Mouse (Mus musculus): Measurements from ENCODE around the gene Odf3l2. TPM values are rescaled to one million over a fixed set of nuclear protein-coding genes. Genes with fewer than 3 reads are reported as not detected.

The Odf3l2 gene
- polyA plus RNA-seq, 1 experiment from 2014 or later, result not detected

GRCm38 (mm10) chr10:79652789-79653188 is 7.3 kb upstream of the Odf3l2 start:
- Histone ChIP-seq H3K27ac (no peak overlapping the region), H3K4me1 (replicated peaks) (no peaks in the 10 kb centered on the region), H3K4me3 (no peak overlapping the region), H3K4me2 (no peak overlapping the region), H3K9me3 (replicated peaks) (no peaks in the 10 kb centered on the region), H3K27me3 (peaks cover 30% of the 10 kb centered on the region), H3K9ac (no peak overlapping the region), H3K36me3 (no peaks in the 10 kb centered on the region)
- ATAC-seq (replicated peaks; ENCODE audit: insufficient number of reproducible peaks, insufficient read depth, low FRiP score, low read depth), result no peak
- WGBS, result 78% methylated on average over 7 of the region's 7 CpGs

- no peak overlapping the region for H3K4me2 ChIP-seq
- H3K4me1 ChIP-seq (replicated peaks), result no peaks in the 10 kb centered on the region
- H3K27me3 ChIP-seq, result peaks cover 21% of the 10 kb centered on the region; the same call in 1 of the 2 replicates
- WGBS, result 22% methylated on average over 7 of the region's 7 CpGs
- no peak overlapping the region for H3K9ac ChIP-seq
- H3K36me3 ChIP-seq, result no peaks in the 10 kb centered on the region
- H3K4me3 ChIP-seq, result no peak overlapping the region
- H3K27ac ChIP-seq, result no peak overlapping the region
- ATAC-seq (replicated peaks; ENCODE audit: insufficient number of reproducible peaks, insufficient read depth, low FRiP score, low read depth), result no peak; the same call in 1 of the 2 replicates
- no peaks in the 10 kb centered on the region for H3K9me3 ChIP-seq (replicated peaks)
Observed at GRCm38 (mm10) chr10:79649070-79649751, 3.7 kb upstream of the Odf3l2 start.

- 6% methylated on average over 23 of the region's 23 CpGs for WGBS
- Histone ChIP-seq H3K9me3 (replicated peaks) (no peaks in the 10 kb centered on the region), H3K4me3 (peak overlapping the region; percentile 67), H3K27ac (no peak overlapping the region), H3K4me1 (replicated peaks) (peaks cover 22% of the 10 kb centered on the region), H3K27me3 (peaks cover 56% of the 10 kb centered on the region), H3K36me3 (no peaks in the 10 kb centered on the region), H3K4me2 (peak overlapping the region; percentile 98), H3K9ac (no peak overlapping the region)
- peak; percentile 37; the same call in 1 of the 2 replicates for ATAC-seq (replicated peaks; ENCODE audit: insufficient number of reproducible peaks, insufficient read depth, low FRiP score, low read depth)
Observed at GRCm38 (mm10) chr10:79638486-79639204, 6.9 kb downstream of the Odf3l2 start.

- H3K4me2 ChIP-seq, result peak within 1 kb of the TSS; percentile 98
- H3K27me3 ChIP-seq, result peaks cover 56% of the 10 kb centered on the region
- no peaks in the 10 kb centered on the region for H3K9me3 ChIP-seq (replicated peaks)
- peaks cover 22% of the 10 kb centered on the region for H3K4me1 ChIP-seq (replicated peaks)
- no peak within 1 kb of the TSS for H3K27ac ChIP-seq
- peak; percentile 54; the same call in 1 of the 2 replicates for ATAC-seq (replicated peaks; ENCODE audit: insufficient number of reproducible peaks, insufficient read depth, low FRiP score, low read depth)
- H3K36me3 ChIP-seq, result no peaks in the 10 kb centered on the region
- H3K4me3 ChIP-seq, result peak within 1 kb of the TSS; percentile 67
- H3K9ac ChIP-seq, result peak within 1 kb of the TSS; percentile 57
- under 1% methylated on average over 108 of the region's 116 CpGs for WGBS
Observed at GRCm38 (mm10) chr10:79637128-79638110, 8.1 kb downstream of the Odf3l2 start, which contains the start of gene Shc2. Gene Shc2, minus strand, starts transcription at chr10:79637918.

GRCm38 (mm10) chr10:79636287-79636686 is 9.3 kb downstream of the Odf3l2 start:
- ATAC-seq (replicated peaks; ENCODE audit: insufficient number of reproducible peaks, insufficient read depth, low FRiP score, low read depth), result no peak
- WGBS, result 80% methylated on average over 8 of the region's 8 CpGs

GRCm38 (mm10) chr10:79633006-79633777 is 12.3 kb downstream of the Odf3l2 start:
- peaks cover 33% of the 10 kb centered on the region for H3K27me3 ChIP-seq
- H3K4me2 ChIP-seq, result no peak overlapping the region
- WGBS, result 73% methylated on average over 17 of the region's 17 CpGs
- H3K4me3 ChIP-seq, result no peak overlapping the region
- no peak overlapping the region for H3K9ac ChIP-seq
- no peaks in the 10 kb centered on the region for H3K36me3 ChIP-seq
- no peak overlapping the region for H3K27ac ChIP-seq
- no peaks in the 10 kb centered on the region for H3K9me3 ChIP-seq (replicated peaks)
- peaks cover 12% of the 10 kb centered on the region for H3K4me1 ChIP-seq (replicated peaks)
- no peak for ATAC-seq (replicated peaks; ENCODE audit: insufficient number of reproducible peaks, insufficient read depth, low FRiP score, low read depth)

More at GRCm38 (mm10) chr10:79636287-79636686, 9.3 kb downstream of the Odf3l2 start:
- H3K4me3 ChIP-seq, result peak overlapping the region; percentile 67; the same call in 1 of the 2 replicates
- no peak overlapping the region; the same call in 1 of the 2 replicates for H3K4me2 ChIP-seq
- H3K9me3 ChIP-seq (replicated peaks), result no peaks in the 10 kb centered on the region
- no peaks in the 10 kb centered on the region for H3K36me3 ChIP-seq
- peaks cover 22% of the 10 kb centered on the region for H3K4me1 ChIP-seq (replicated peaks)
- no peak overlapping the region for H3K27ac ChIP-seq
- peaks cover 56% of the 10 kb centered on the region for H3K27me3 ChIP-seq
- no peak overlapping the region for H3K9ac ChIP-seq

- WGBS, result 76% methylated on average over 4 of the region's 4 CpGs
Observed at GRCm38 (mm10) chr10:79631432-79631831, 14.1 kb downstream of the Odf3l2 start.

GRCm38 (mm10) chr10:79628377-79628776 is 17.2 kb downstream of the Odf3l2 start:
- H3K9ac ChIP-seq, result no peak overlapping the region

More at GRCm38 (mm10) chr10:79631432-79631831, 14.1 kb downstream of the Odf3l2 start:
- no peak overlapping the region for H3K27ac ChIP-seq
- peaks cover 15% of the 10 kb centered on the region for H3K27me3 ChIP-seq
- no peak for ATAC-seq (replicated peaks; ENCODE audit: insufficient number of reproducible peaks, insufficient read depth, low FRiP score, low read depth)
- no peaks in the 10 kb centered on the region for H3K4me1 ChIP-seq (replicated peaks)
- no peak overlapping the region for H3K4me2 ChIP-seq
- no peaks in the 10 kb centered on the region for H3K36me3 ChIP-seq
- H3K9me3 ChIP-seq (replicated peaks), result no peaks in the 10 kb centered on the region
- H3K4me3 ChIP-seq, result no peak overlapping the region
- H3K9ac ChIP-seq, result no peak overlapping the region

GRCm38 (mm10) chr10:79626156-79626555 is 19.4 kb downstream of the Odf3l2 start:
- 73% methylated on average over 10 of the region's 10 CpGs for WGBS

More at GRCm38 (mm10) chr10:79628377-79628776, 17.2 kb downstream of the Odf3l2 start:
- H3K36me3 ChIP-seq, result no peaks in the 10 kb centered on the region
- no peak overlapping the region for H3K27ac ChIP-seq
- peaks cover under 1% of the 10 kb centered on the region; the same call in 1 of the 2 replicates for H3K27me3 ChIP-seq
- H3K4me2 ChIP-seq, result no peak overlapping the region
- no peak for ATAC-seq (replicated peaks; ENCODE audit: insufficient number of reproducible peaks, insufficient read depth, low FRiP score, low read depth)
- no peak overlapping the region for H3K4me3 ChIP-seq
- WGBS, result 79% methylated on average over 5 of the region's 5 CpGs
- no peaks in the 10 kb centered on the region for H3K4me1 ChIP-seq (replicated peaks)
- no peaks in the 10 kb centered on the region for H3K9me3 ChIP-seq (replicated peaks)

GRCm38 (mm10) chr10:79625398-79625797 is 20.1 kb downstream of the Odf3l2 start:
- Histone ChIP-seq H3K4me3 (no peak overlapping the region), H3K9me3 (replicated peaks) (no peaks in the 10 kb centered on the region), H3K4me2 (no peak overlapping the region), H3K4me1 (replicated peaks) (no peaks in the 10 kb centered on the region), H3K27ac (no peak overlapping the region), H3K36me3 (no peaks in the 10 kb centered on the region), H3K27me3 (peaks cover 10% of the 10 kb centered on the region; the same call in 1 of the 2 replicates), H3K9ac (no peak overlapping the region)
- WGBS, result 76% methylated on average over 9 of the region's 9 CpGs
- ATAC-seq (replicated peaks; ENCODE audit: insufficient number of reproducible peaks, insufficient read depth, low FRiP score, low read depth), result no peak

More at GRCm38 (mm10) chr10:79626156-79626555, 19.4 kb downstream of the Odf3l2 start:
- no peak for ATAC-seq (replicated peaks; ENCODE audit: insufficient number of reproducible peaks, insufficient read depth, low FRiP score, low read depth)
- Histone ChIP-seq H3K36me3 (no peaks in the 10 kb centered on the region), H3K27ac (no peak overlapping the region), H3K9me3 (replicated peaks) (no peaks in the 10 kb centered on the region), H3K4me1 (replicated peaks) (no peaks in the 10 kb centered on the region), H3K9ac (no peak overlapping the region), H3K27me3 (peaks cover 7% of the 10 kb centered on the region; the same call in 1 of the 2 replicates), H3K4me2 (no peak overlapping the region), H3K4me3 (no peak overlapping the region)

Data from heart, embryonic 15.5 days (tissue).